Mouse (Mus musculus) cerebellum, adult 2 months (tissue): ENCODE results near the gene Hao2.

Source experiments
- CTCF ChIP-seq: fragments of 200-500 bp; IDR thresholded peaks from 2 replicates; pipeline ENCODE4 v1.5.1; 2011; ENCODE audit warnings: low read depth, mild to moderate bottlenecking, control low read depth, low read length, moderate library complexity, borderline replicate concordance; ENCODE audit not compliant: insufficient read depth
- POLR2A ChIP-seq: fragments of 200-500 bp; IDR thresholded peaks from 2 replicates; pipeline ENCODE4 v1.6.1; 2011; ENCODE audit warnings: low read length, control low read depth, borderline replicate concordance; ENCODE audit not compliant: insufficient read depth

DNA sequence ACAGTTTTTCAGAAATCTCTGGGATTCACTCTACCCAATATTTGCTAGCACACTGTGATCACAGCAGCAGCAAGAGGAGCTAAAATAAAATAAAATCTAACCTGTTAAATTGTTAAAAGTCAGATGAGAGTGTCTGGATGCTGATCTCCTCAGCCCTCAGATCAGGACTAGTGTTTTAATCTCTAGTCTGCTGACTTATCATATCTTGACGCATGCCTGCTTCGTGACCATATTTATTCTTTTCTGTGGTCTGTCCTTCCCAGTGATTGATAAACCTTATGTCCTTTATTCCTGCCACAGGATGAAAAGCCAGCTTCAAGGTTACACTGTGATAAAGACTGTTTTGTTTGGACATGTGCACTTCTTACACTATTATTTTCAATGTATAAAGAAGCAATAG lies 35.0 kb downstream of the Hao2 start:
- TF ChIP-seq CTCF (no peak), POLR2A (no peak)
